Mouse (Mus musculus): ENCODE data around the gene H2-T23. TPM values are rescaled to one million over a fixed set of nuclear protein-coding genes. Genes with fewer than 3 reads are reported as not detected.

H2-T23 gene
- polyA plus RNA-seq, 1 experiment from 2014 or later: 5.7 TPM

DNA sequence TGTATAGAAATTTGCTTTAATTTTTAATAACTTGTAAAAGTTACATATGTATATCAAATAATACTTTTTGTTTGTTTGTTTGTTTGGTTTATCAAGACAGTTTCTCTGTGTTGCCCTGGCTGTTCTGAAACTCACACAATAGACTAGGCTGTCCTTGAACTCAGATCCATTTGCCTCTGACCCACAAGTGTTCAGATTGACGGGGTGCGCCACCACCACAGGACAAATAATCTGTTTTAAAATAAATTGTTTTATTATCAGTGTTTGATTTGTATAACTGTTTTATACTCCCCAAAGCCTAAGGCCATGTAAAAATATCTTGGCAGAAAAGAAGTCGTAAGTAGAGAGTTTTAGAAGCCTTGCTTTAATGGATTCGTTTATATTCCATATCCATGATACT is 5.0 kb downstream of the H2-T23 start:
- no peak overlapping the region for H3K27ac ChIP-seq (ENCODE audit: low read depth)
- H3K4me3 ChIP-seq (ENCODE audit: low read depth, low read length): no peak overlapping the region
- no peak overlapping the region for H3K9ac ChIP-seq (ENCODE audit: low read length)
- ATAC-seq (replicated peaks; ENCODE audit: low FRiP score, low TSS enrichment, low read depth) (no peak), DNase-seq (ENCODE audit: low spot score) (no peak)
- H3K9me3 ChIP-seq (ENCODE audit: control insufficient read depth, low read length): no peaks in the 10 kb centered on the region
- no peak overlapping the region for H3K4me2 ChIP-seq (ENCODE audit: low read length)
- H3K4me1 ChIP-seq (replicated peaks; ENCODE audit: control insufficient read depth, insufficient read depth, low read length): peaks cover 9% of the 10 kb centered on the region; the same call in 1 of the 2 replicates
- no peaks in the 10 kb centered on the region for H3K36me3 ChIP-seq (ENCODE audit: control insufficient read depth, insufficient read depth, low read length)
- WGBS: 88% methylated on average over 4 of the region's 4 CpGs
- H3K27me3 ChIP-seq (replicated peaks; ENCODE audit: control insufficient read depth, insufficient read depth, low read length): no peaks in the 10 kb centered on the region

GRCm38 (mm10) chr17:36025901-36026300 is 6.8 kb downstream of the H2-T23 start:
- ATAC-seq (replicated peaks; ENCODE audit: low FRiP score, low TSS enrichment, low read depth) (no peak), DNase-seq (ENCODE audit: low spot score) (no peak)
- Histone ChIP-seq H3K4me3 (ENCODE audit: low read depth, low read length) (no peak overlapping the region), H3K4me1 (replicated peaks; ENCODE audit: control insufficient read depth, insufficient read depth, low read length) (peaks cover 9% of the 10 kb centered on the region; the same call in 1 of the 2 replicates), H3K9me3 (ENCODE audit: control insufficient read depth, low read length) (no peaks in the 10 kb centered on the region), H3K36me3 (ENCODE audit: control insufficient read depth, insufficient read depth, low read length) (no peaks in the 10 kb centered on the region), H3K4me2 (ENCODE audit: low read length) (no peak overlapping the region), H3K27me3 (replicated peaks; ENCODE audit: control insufficient read depth, insufficient read depth, low read length) (no peaks in the 10 kb centered on the region), H3K9ac (ENCODE audit: low read length) (no peak overlapping the region), H3K27ac (ENCODE audit: low read depth) (no peak overlapping the region)
- WGBS: 40% methylated on average over 4 of the region's 4 CpGs

DNA sequence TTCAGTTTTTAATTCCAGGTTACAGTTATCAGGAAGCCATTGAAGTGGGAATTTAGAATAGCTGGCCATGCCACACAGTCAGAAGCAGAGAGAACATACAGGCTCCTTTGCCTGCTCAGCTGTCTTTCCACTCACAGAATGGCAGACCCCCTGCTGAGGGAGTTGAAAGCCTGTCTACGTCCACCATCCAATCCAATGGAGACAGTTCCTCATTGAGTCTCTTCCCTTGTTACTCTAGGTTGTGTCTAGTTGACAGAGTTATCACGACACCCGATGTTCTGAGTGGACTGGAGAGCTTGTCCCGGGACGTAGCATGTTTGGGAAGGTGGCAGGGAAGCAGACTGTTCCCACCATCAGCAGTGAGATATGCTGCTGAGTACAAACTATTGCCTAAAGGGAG is 7.5 kb downstream of the H2-T23 start:
- H3K27me3 ChIP-seq (replicated peaks; ENCODE audit: control insufficient read depth, insufficient read depth, low read length): no peaks in the 10 kb centered on the region
- no peaks in the 10 kb centered on the region for H3K9me3 ChIP-seq (ENCODE audit: control insufficient read depth, low read length)
- 78% methylated on average over 5 of the region's 5 CpGs for WGBS
- no peak overlapping the region for H3K9ac ChIP-seq (ENCODE audit: low read length)
- ATAC-seq (replicated peaks; ENCODE audit: low FRiP score, low TSS enrichment, low read depth) (no peak), DNase-seq (ENCODE audit: low spot score) (no peak)
- no peak overlapping the region for H3K4me3 ChIP-seq (ENCODE audit: low read depth, low read length)
- no peaks in the 10 kb centered on the region for H3K36me3 ChIP-seq (ENCODE audit: control insufficient read depth, insufficient read depth, low read length)
- H3K27ac ChIP-seq (ENCODE audit: low read depth): no peak overlapping the region
- H3K4me2 ChIP-seq (ENCODE audit: low read length): no peak overlapping the region
- peaks cover 11% of the 10 kb centered on the region; the same call in 1 of the 2 replicates for H3K4me1 ChIP-seq (replicated peaks; ENCODE audit: control insufficient read depth, insufficient read depth, low read length)

DNA sequence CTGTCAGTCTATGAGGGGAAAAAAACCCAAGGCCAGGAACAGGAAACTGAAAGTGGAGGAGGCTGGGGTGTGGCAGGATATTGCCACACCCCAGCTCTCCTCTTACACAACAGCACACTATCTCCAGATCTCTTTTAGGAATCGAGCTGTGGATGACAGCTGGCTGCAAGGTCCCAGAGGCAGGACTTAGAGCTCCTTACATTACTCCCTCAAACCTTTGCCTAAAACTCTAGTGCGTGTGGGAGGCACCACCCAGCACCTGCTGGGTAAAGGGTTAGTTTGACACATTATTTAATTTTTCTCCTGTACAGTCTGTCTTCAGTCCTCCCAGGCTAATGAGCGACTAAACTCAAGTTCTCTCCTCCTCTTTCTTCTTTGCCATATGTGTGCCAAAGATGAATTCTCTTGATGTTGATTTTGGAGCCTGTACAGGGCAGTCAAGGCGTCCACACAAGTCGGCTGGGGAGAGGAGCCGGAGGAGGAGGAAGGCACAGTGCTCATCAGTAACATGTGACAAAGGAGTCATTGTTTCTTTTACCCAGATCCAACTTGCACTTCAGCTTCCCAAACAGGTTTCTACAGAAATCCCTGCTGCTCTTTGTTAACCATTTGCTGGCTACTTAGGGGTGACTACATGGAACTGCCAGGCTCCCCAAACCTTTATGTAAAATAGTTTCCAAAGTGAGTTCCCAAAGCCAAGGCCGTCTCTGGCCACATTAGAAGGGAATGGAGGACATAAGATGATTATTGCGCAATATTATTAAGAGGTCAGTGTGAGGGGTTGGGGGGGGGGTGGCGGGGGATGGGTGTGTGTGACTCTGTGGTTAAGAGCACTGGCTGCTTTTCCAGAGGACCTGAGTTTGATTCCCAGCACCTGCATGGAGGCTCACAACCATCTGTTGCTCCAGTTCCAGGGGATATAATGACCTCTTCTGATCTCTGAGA is 8.7 kb downstream of the H2-T23 start:
- ATAC-seq (replicated peaks; ENCODE audit: low FRiP score, low TSS enrichment, low read depth): peak; percentile 44; the same call in 1 of the 2 replicates
- H3K9ac ChIP-seq (ENCODE audit: low read length): no peak overlapping the region
- no peak overlapping the region for H3K4me2 ChIP-seq (ENCODE audit: low read length)
- no peak overlapping the region for H3K4me3 ChIP-seq (ENCODE audit: low read depth, low read length)
- no peak for DNase-seq (ENCODE audit: low spot score)
- no peak overlapping the region for H3K27ac ChIP-seq (ENCODE audit: low read depth)
- H3K36me3 ChIP-seq (ENCODE audit: control insufficient read depth, insufficient read depth, low read length): no peaks in the 10 kb centered on the region
- H3K4me1 ChIP-seq (replicated peaks; ENCODE audit: control insufficient read depth, insufficient read depth, low read length): peaks cover 11% of the 10 kb centered on the region; the same call in 1 of the 2 replicates
- no peaks in the 10 kb centered on the region for H3K27me3 ChIP-seq (replicated peaks; ENCODE audit: control insufficient read depth, insufficient read depth, low read length)
- 55% methylated on average over 9 of the region's 9 CpGs for WGBS
- H3K9me3 ChIP-seq (ENCODE audit: control insufficient read depth, low read length): no peaks in the 10 kb centered on the region

DNA sequence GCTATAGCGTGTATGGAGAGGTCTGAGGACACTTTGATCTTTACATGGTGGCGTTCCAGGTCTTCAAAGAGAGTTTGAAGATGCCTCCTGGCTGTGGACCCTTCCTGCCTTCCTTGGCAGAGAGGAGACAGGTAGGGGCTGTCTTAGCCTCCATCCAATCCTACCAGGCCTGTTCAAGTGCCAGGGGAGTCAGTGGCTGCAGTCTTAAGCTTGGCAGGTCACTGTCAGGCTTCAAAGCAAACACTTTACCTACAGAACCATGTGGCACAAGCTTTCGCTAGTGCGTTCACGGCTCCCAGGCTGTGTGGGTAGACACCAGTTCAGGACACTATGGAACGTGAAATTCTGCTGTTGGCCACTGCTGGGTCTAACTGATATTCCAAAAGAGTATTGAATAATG is 9.7 kb downstream of the H2-T23 start:
- WGBS: 87% methylated on average over 6 of the region's 6 CpGs
- ATAC-seq (replicated peaks; ENCODE audit: low FRiP score, low TSS enrichment, low read depth) (no peak), DNase-seq (ENCODE audit: low spot score) (no peak)
- Histone ChIP-seq H3K4me3 (ENCODE audit: low read depth, low read length) (no peak overlapping the region), H3K4me2 (ENCODE audit: low read length) (no peak overlapping the region), H3K36me3 (ENCODE audit: control insufficient read depth, insufficient read depth, low read length) (no peaks in the 10 kb centered on the region), H3K27ac (ENCODE audit: low read depth) (no peak overlapping the region), H3K27me3 (replicated peaks; ENCODE audit: control insufficient read depth, insufficient read depth, low read length) (no peaks in the 10 kb centered on the region), H3K4me1 (replicated peaks; ENCODE audit: control insufficient read depth, insufficient read depth, low read length) (peaks cover 11% of the 10 kb centered on the region; the same call in 1 of the 2 replicates), H3K9ac (ENCODE audit: low read length) (no peak overlapping the region), H3K9me3 (ENCODE audit: control insufficient read depth, low read length) (no peaks in the 10 kb centered on the region)

GRCm38 (mm10) chr17:36022098-36022497 is 10.6 kb downstream of the H2-T23 start:
- H3K4me3 ChIP-seq (ENCODE audit: low read depth, low read length): no peak overlapping the region
- DNase-seq (ENCODE audit: low spot score) (no peak), ATAC-seq (replicated peaks; ENCODE audit: low FRiP score, low TSS enrichment, low read depth) (no peak)
- no peaks in the 10 kb centered on the region for H3K36me3 ChIP-seq (ENCODE audit: control insufficient read depth, insufficient read depth, low read length)
- 91% methylated on average over 9 of the region's 9 CpGs for WGBS
- no peak overlapping the region for H3K9ac ChIP-seq (ENCODE audit: low read length)
- peaks cover 11% of the 10 kb centered on the region; the same call in 1 of the 2 replicates for H3K4me1 ChIP-seq (replicated peaks; ENCODE audit: control insufficient read depth, insufficient read depth, low read length)
- no peaks in the 10 kb centered on the region for H3K9me3 ChIP-seq (ENCODE audit: control insufficient read depth, low read length)
- H3K4me2 ChIP-seq (ENCODE audit: low read length): no peak overlapping the region
- H3K27me3 ChIP-seq (replicated peaks; ENCODE audit: control insufficient read depth, insufficient read depth, low read length): no peaks in the 10 kb centered on the region
- no peak overlapping the region for H3K27ac ChIP-seq (ENCODE audit: low read depth)

DNA sequence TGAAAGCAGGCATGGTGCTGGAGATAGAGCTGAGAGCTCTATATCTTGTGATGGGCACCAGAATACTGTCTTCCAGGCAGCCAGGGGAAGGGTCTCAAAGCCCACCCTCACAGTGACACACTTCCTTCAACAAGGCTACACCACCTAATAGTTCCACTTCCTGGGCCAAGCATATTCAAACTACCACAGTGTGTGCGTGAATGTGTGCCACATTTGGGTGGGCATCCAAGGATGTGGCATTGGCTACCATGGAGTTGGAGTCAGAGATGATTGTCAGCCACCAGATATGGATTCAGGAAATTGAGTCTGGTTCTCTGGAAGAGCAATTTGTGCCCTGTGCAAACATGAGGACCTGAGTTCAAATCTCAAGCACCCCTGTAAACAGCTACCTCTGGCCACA is 11.3 kb downstream of the H2-T23 start:
- H3K4me1 ChIP-seq (replicated peaks; ENCODE audit: control insufficient read depth, insufficient read depth, low read length): peaks cover 11% of the 10 kb centered on the region; the same call in 1 of the 2 replicates
- H3K9ac ChIP-seq (ENCODE audit: low read length): no peak overlapping the region
- no peaks in the 10 kb centered on the region for H3K27me3 ChIP-seq (replicated peaks; ENCODE audit: control insufficient read depth, insufficient read depth, low read length)
- no peak for DNase-seq (ENCODE audit: low spot score)
- 95% methylated on average over 1 of the region's 1 CpGs for WGBS
- H3K4me3 ChIP-seq (ENCODE audit: low read depth, low read length): no peak overlapping the region
- no peaks in the 10 kb centered on the region for H3K36me3 ChIP-seq (ENCODE audit: control insufficient read depth, insufficient read depth, low read length)
- H3K9me3 ChIP-seq (ENCODE audit: control insufficient read depth, low read length): no peaks in the 10 kb centered on the region
- H3K4me2 ChIP-seq (ENCODE audit: low read length): no peak overlapping the region
- ATAC-seq (replicated peaks; ENCODE audit: low FRiP score, low TSS enrichment, low read depth): no peak
- H3K27ac ChIP-seq (ENCODE audit: low read depth): no peak overlapping the region

GRCm38 (mm10) chr17:36020191-36021073 is 12.2 kb downstream of the H2-T23 start, which contains the start of gene H2-T24:
Gene H2-T24, minus strand, starts transcription at chr17:36020560.
- Histone ChIP-seq H3K27me3 (replicated peaks; ENCODE audit: control insufficient read depth, insufficient read depth, low read length) (no peaks in the 10 kb centered on the region), H3K36me3 (ENCODE audit: control insufficient read depth, insufficient read depth, low read length) (no peaks in the 10 kb centered on the region), H3K4me2 (ENCODE audit: low read length) (peak within 1 kb of the TSS; percentile 18), H3K4me3 (ENCODE audit: low read depth, low read length) (no peak within 1 kb of the TSS), H3K27ac (ENCODE audit: low read depth) (no peak within 1 kb of the TSS), H3K9me3 (ENCODE audit: control insufficient read depth, low read length) (no peaks in the 10 kb centered on the region), H3K9ac (ENCODE audit: low read length) (no peak within 1 kb of the TSS), H3K4me1 (replicated peaks; ENCODE audit: control insufficient read depth, insufficient read depth, low read length) (peaks cover 11% of the 10 kb centered on the region; the same call in 1 of the 2 replicates)
- 27% methylated on average over 15 of the region's 15 CpGs for WGBS
- ATAC-seq (replicated peaks; ENCODE audit: low FRiP score, low TSS enrichment, low read depth) (peak; percentile 68), DNase-seq (ENCODE audit: low spot score) (no peak)

All from intestine, embryonic 14.5 days (tissue).